Mouse (Mus musculus) lung, embryonic 16.5 days (tissue): ENCODE data around the gene Ankrd28. TPM values are rescaled to one million over a fixed set of nuclear protein-coding genes. Genes with fewer than 3 reads are reported as not detected.
A peak's percentile ranks its signal among the peaks of the same experiment; 100 is the strongest.

Experiments
- ATAC-seq: fragments of 200-750 bp; cut with Nextera tagmentation; 2 replicates; pipeline ENCODE4 v1.8.0; 2017; ENCODE audit warnings: low read depth, mild to moderate bottlenecking, moderate library complexity
- H3K27ac ChIP-seq: fragments of 300-500 bp; sonication (generic); 2 replicates; pipeline ENCODE4 v1.5.1; 2014; ENCODE audit warnings: mild to moderate bottlenecking, control low read depth, low read length
- H3K27me3 ChIP-seq: fragments of 300-500 bp; sonication (generic); 2 replicates; pipeline ENCODE4 v1.6.1; 2014; ENCODE audit warnings: low read depth, low read length, mixed read lengths; ENCODE audit not compliant: control insufficient read depth, insufficient read depth
- H3K36me3 ChIP-seq: fragments of 300-500 bp; sonication (generic); 2 replicates; pipeline ENCODE4 v1.6.1; 2014; ENCODE audit warnings: low read length; ENCODE audit not compliant: control insufficient read depth, insufficient read depth
- H3K4me1 ChIP-seq: fragments of 300-500 bp; sonication (generic); replicated peaks from 2 replicates; pipeline ENCODE4 v1.6.1; 2014; ENCODE audit warnings: low read length, mixed read lengths; ENCODE audit not compliant: control insufficient read depth, insufficient read depth
- H3K4me2 ChIP-seq: fragments of 300-500 bp; sonication (generic); 2 replicates; pipeline ENCODE4 v1.6.1; 2014; ENCODE audit warnings: low read depth, low read length, control low read depth
- H3K4me3 ChIP-seq: fragments of 300-500 bp; sonication (generic); 2 replicates; pipeline ENCODE4 v1.5.1; 2014; ENCODE audit warnings: mild to moderate bottlenecking, low read length, control low read depth
- H3K9ac ChIP-seq: fragments of 300-500 bp; sonication (generic); 2 replicates; pipeline ENCODE4 v1.6.1; 2014; ENCODE audit warnings: low read length, control low read depth
- H3K9me3 ChIP-seq: fragments of 300-500 bp; sonication (generic); 2 replicates; pipeline ENCODE4 v1.6.1; 2016; ENCODE audit warnings: low read length; ENCODE audit not compliant: control insufficient read depth
- WGBS: fragments of 180-500 bp; shearing (Covaris S2); extraction: QIAGEN DNeasy Blood & Tissue Kit; methylation state at CpG from one replicate; pipeline ENCODE4 v1.1.7; 2014; 5-methylcytosine and 5-hydroxymethylcytosine counted together
- polyA plus RNA-seq: library from polyadenylated mRNA; unstranded; fragments of >200 nt; fragmentation: Nextera tagmentation; extraction: Ambion mirVana; gene quantifications from 2 replicates; pipeline ENCODE4 v1.2.1, GENCODE M21; 2015

Gene Ankrd28
- polyA plus RNA-seq, 1 experiment from 2014 or later = 7.0 TPM

DNA sequence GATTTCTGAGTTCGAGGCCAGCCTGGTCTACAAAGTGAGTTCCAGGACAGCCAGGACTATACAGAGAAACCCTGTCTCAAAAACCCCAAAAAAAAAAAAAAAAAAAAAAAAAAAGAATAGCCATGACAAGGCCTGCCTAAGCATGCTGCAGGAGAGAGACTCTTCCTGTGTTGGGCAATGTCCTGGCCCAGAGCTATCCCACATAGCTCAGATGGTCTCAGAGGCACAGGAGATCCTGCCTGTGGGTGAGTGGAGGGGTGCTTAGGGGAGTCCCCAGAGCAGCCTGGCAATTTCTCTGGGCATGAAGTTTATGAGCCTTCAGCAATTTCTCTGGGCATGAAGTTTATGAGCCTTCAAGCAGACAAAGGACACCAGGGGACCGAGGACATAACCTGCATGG, 146.8 kb downstream of the Ankrd28 start:
- Histone ChIP-seq H3K27ac (no peak overlapping the region), H3K4me2 (no peak overlapping the region), H3K9ac (no peak overlapping the region), H3K4me3 (no peak overlapping the region), H3K9me3 (no peaks in the 10 kb centered on the region), H3K36me3 (no peaks in the 10 kb centered on the region), H3K4me1 (peaks cover 5% of the 10 kb centered on the region), H3K27me3 (no peaks in the 10 kb centered on the region)
- ATAC-seq = no peak
- WGBS = 79% methylated on average over 2 of the region's 2 CpGs

DNA sequence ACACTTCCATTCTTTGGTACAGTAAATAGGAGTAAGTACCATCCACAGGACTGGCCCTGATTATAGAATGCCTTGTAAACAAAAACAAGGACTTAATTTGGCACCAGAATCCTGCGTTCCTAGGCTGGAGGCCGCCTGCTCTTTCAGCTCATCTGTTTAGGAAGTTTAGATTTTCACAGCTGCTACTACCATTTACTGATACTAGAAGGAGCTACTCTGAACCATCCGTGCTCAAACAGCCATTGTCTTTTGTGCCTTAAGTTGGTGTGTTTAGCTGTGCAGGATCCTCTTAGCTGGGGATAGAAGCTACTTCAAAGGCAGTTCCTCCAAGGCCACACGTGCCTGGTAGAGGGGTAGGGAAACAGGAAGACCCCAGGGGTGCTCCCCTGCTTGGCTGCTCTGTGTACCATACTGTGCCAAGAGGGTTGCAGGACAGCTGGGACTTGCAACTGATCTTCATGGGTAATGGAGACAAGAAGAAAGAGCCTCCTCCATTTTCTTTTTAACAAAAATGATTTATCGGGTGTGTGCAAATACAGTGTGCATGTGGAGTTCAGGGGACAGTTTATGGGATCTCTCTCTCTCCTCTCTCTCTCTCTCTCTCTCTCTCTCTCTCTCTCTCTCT, 148.4 kb downstream of the Ankrd28 start:
- H3K27ac ChIP-seq = peak overlapping the region; percentile 87
- peak; percentile 63 for ATAC-seq
- WGBS = 24% methylated on average over 5 of the region's 5 CpGs

DNA sequence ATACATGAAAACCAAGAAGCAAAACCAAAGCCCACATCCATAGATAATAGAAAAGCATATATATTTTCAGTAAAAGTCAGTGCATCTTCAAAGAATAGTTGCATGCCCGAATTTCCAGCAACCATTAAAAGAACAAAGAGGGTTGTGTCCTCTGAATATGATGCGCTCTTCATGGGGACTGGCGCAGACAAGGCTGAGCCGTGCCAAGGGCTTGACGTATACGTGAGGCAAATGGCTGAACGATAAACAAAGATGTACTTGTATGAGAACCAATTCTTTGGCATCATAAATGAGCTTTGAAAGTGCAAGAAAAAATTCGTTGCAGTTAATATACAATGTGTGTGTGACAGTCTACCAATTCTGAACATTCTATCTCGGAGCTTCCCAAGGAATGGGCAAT, 149.2 kb downstream of the Ankrd28 start:
- Histone ChIP-seq H3K9me3 (no peaks in the 10 kb centered on the region), H3K4me3 (no peak overlapping the region), H3K4me2 (no peak overlapping the region), H3K27me3 (no peaks in the 10 kb centered on the region), H3K9ac (no peak overlapping the region), H3K27ac (peak overlapping the region; percentile 87), H3K36me3 (no peaks in the 10 kb centered on the region), H3K4me1 (peaks cover 5% of the 10 kb centered on the region)
- ATAC-seq = peak; percentile 77
- 65% methylated on average over 9 of the region's 9 CpGs for WGBS

More for the DNA sequence above, 148.4 kb downstream of the Ankrd28 start:
- H3K9me3 ChIP-seq = no peaks in the 10 kb centered on the region
- no peak overlapping the region for H3K4me2 ChIP-seq
- H3K4me3 ChIP-seq = no peak overlapping the region
- H3K9ac ChIP-seq = no peak overlapping the region
- no peaks in the 10 kb centered on the region for H3K36me3 ChIP-seq
- peaks cover 5% of the 10 kb centered on the region for H3K4me1 ChIP-seq
- H3K27me3 ChIP-seq = no peaks in the 10 kb centered on the region

DNA sequence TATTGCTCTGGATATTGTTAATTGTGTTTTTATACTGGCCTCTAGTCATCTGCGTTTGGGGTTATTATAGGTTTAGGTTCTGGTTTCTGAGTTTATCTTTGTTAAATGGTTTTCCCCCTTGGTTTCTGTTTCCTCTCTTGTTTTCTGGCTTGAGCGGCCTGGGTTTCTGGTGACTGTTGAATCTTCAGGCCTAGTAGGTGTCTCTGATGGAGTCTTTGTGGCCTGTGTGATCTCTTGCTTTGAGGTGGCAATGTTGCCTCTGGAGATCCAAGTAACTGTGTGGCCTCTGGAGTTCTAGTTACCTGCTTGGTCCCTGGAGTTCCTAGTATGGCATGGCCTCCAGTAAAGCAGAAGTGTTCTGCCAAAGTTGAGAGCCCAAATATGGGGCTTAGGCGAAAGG, 149.8 kb downstream of the Ankrd28 start:
- no peak for ATAC-seq
- 95% methylated on average over 3 of the region's 3 CpGs for WGBS
- Histone ChIP-seq H3K36me3 (no peaks in the 10 kb centered on the region), H3K4me1 (peaks cover 5% of the 10 kb centered on the region), H3K9me3 (no peaks in the 10 kb centered on the region), H3K27ac (peak overlapping the region; percentile 49; the same call in 1 of the 2 replicates), H3K27me3 (no peaks in the 10 kb centered on the region), H3K4me3 (no peak overlapping the region), H3K9ac (no peak overlapping the region), H3K4me2 (no peak overlapping the region)

DNA sequence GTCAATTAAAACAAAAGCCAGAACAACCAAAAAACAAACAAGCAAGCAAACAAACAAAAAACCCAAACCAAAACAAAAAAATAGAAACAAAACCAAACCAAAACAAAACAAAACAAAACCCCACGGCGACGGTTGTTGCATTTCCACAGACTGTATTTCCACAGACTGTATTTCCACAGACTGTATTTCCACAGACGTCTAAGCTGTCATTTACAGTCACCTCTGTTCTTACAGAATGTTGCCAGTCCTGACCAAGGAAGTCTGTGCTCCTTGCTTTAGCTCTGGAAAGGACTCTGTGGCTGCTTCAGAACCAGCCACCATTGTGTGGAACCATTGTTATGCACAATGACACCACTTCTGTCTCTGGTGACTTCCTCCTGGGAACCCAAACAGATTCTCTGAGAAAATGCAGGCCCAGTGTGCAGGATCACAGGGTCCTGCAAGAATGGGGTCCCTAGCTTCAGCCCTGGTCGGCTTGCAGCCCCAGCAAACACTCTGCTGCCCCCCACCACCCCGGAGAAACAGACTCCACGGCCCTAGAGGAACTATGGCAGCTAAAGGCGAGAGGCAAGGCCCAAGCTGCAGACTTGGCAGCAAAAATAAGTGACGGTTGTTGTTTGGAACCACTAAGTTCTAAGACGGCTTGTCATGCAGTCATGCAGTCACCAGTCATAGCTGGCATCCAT, 158.7 kb downstream of the Ankrd28 start:
- no peak overlapping the region for H3K9ac ChIP-seq
- 61% methylated on average over 10 of the region's 10 CpGs for WGBS
- peaks cover 14% of the 10 kb centered on the region; the same call in 1 of the 2 replicates for H3K4me1 ChIP-seq
- H3K9me3 ChIP-seq = no peaks in the 10 kb centered on the region
- no peak overlapping the region for H3K4me3 ChIP-seq
- H3K27ac ChIP-seq = no peak overlapping the region
- H3K36me3 ChIP-seq = peaks cover 5% of the 10 kb centered on the region
- ATAC-seq = no peak
- no peak overlapping the region for H3K4me2 ChIP-seq
- no peaks in the 10 kb centered on the region for H3K27me3 ChIP-seq

DNA sequence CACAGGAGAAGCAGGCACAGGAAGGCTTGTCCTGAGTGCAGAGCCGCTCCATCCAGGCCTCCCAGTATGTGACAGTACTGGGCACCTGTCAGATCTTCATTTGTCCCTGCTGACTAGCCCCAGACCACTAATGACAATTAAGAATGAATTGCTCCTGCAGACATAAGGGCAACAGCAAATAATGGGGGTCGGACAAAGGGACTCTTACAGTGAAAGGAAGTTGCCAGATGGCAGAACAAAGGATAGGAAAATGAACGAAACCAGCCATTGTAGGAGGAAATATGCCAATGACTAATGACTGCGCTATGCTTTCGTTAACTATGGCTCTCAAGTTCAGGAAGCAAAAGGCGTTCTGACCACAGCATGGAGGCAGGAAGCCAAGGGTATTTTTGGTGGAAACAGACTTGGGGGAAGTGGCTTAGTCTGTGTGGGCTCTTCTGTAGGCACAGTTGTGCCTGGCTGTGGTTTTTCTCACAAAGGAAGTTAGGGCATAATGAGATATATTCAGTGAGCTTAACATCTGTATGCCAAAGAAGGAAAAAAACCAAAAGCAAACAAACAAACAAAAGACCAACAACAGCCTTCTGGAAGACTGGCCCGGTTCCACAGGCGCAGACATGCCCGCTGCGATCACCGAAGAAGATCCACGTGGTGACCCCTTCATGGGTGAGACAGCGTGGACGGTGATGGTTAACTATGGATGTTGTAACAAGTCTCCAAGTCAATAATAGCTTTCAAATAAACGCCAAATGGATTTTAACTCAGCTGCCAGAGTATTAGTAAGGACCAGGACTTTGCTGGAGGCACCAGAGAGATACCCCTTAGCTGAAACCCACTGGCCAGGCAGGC, 160.6 kb downstream of the Ankrd28 start:
- Histone ChIP-seq H3K4me1 (peaks cover 21% of the 10 kb centered on the region), H3K27me3 (no peaks in the 10 kb centered on the region), H3K9ac (no peak overlapping the region), H3K4me2 (no peak overlapping the region; the same call in 1 of the 2 replicates), H3K9me3 (no peaks in the 10 kb centered on the region), H3K36me3 (peaks cover 5% of the 10 kb centered on the region), H3K4me3 (no peak overlapping the region), H3K27ac (peak overlapping the region; percentile 58)
- ATAC-seq = peak; percentile 55
- WGBS = 69% methylated on average over 15 of the region's 15 CpGs

DNA sequence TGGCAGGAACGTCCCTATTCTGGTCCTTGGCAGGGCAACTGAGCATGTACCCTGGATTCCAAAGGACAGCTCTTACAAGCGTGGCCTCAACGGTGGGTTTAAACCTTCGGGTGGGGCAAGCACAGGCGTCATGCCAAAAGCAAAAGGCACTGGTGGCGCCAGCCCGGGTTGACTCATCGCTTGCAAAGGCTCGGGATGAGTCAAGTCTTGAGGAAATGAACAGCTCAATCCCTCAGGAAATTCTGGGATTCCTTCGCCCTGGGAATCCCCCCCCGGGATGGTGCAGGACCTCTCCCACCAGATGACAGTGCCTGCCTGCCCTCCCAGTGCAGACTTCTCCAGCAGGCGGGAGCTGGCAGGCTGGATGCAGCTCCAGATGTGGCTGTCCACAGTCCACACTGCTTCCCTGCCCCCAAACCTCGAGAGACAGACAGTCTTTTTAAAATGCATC, 161.3 kb downstream of the Ankrd28 start:
- peak; percentile 67 for ATAC-seq
- Histone ChIP-seq H3K27ac (peak overlapping the region; percentile 58), H3K9ac (no peak overlapping the region), H3K4me1 (peaks cover 28% of the 10 kb centered on the region), H3K9me3 (no peaks in the 10 kb centered on the region), H3K36me3 (peaks cover 5% of the 10 kb centered on the region), H3K4me3 (no peak overlapping the region), H3K27me3 (no peaks in the 10 kb centered on the region), H3K4me2 (no peak overlapping the region)
- WGBS = 45% methylated on average over 13 of the region's 13 CpGs

DNA sequence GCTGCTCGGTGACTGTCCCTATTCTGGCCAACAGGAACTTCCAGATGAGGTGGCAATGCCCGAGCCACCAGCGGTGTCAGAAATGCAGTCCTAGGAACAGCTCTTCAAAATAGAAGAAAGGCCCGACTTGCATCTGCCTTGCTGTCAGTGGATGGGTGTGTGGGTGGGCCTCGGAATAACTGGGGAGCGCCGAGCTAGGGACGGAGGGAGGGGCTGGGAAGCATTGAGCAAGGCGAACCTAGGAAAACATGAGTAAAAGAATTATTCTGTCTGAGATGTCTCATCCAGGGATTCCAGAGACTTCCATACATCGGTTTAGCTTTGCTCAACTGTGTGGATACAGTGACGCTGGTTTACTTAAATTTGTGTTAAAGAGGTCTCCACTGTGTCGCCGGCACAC, 162.1 kb downstream of the Ankrd28 start:
- 83% methylated on average over 13 of the region's 13 CpGs for WGBS
- ATAC-seq = no peak
- no peaks in the 10 kb centered on the region for H3K9me3 ChIP-seq
- H3K36me3 ChIP-seq = peaks cover 5% of the 10 kb centered on the region
- no peak overlapping the region for H3K4me3 ChIP-seq
- peak overlapping the region; percentile 62 for H3K27ac ChIP-seq
- no peaks in the 10 kb centered on the region for H3K27me3 ChIP-seq
- no peak overlapping the region for H3K4me2 ChIP-seq
- H3K4me1 ChIP-seq = peaks cover 37% of the 10 kb centered on the region
- peak overlapping the region; percentile 19; the same call in 1 of the 2 replicates for H3K9ac ChIP-seq

DNA sequence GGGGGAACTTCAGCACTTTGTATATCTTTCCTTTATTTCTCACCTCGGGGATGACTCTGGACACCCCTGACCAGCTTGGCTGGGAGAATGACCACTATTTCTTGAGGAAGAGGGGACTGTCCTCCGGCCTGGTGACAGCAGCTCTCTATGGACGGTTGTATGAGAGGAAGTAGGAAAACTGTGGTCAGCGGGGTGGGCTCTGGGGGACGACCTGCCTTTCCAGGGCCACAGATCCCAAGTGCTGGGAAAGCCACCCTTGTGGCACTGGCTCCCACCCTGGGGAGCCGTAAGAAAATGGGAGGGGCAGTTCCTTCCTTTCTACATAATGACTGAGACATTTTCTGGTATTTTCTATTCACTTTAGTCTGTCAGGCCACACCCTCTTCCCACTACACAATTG, 162.7 kb downstream of the Ankrd28 start:
- Histone ChIP-seq H3K27ac (no peak overlapping the region), H3K9me3 (no peaks in the 10 kb centered on the region), H3K9ac (no peak overlapping the region), H3K36me3 (peaks cover 5% of the 10 kb centered on the region), H3K4me1 (peaks cover 42% of the 10 kb centered on the region), H3K4me3 (no peak overlapping the region), H3K4me2 (no peak overlapping the region), H3K27me3 (no peaks in the 10 kb centered on the region)
- ATAC-seq = no peak
- WGBS = 77% methylated on average over 6 of the region's 6 CpGs
